Mouse (Mus musculus) mouse trophoblast stem cell (cell line): ENCODE data around the gene Il18.
"Not testable (repeated sequence)": the region's sequence is repeated elsewhere in the genome, so short reads cannot be mapped to it uniquely, and the experiment has no call there.

ENCODE experiments used
- in situ Hi-C, 2 experiments: fragments of 300-500 bp; cut with MseI, MboI; formaldehyde crosslinking; loops; 2 replicates in 1 of 2; 3 replicates in 1 of 2; pipeline ENCODE4 v1.15.1; 2025

Gene Il18

DNA sequence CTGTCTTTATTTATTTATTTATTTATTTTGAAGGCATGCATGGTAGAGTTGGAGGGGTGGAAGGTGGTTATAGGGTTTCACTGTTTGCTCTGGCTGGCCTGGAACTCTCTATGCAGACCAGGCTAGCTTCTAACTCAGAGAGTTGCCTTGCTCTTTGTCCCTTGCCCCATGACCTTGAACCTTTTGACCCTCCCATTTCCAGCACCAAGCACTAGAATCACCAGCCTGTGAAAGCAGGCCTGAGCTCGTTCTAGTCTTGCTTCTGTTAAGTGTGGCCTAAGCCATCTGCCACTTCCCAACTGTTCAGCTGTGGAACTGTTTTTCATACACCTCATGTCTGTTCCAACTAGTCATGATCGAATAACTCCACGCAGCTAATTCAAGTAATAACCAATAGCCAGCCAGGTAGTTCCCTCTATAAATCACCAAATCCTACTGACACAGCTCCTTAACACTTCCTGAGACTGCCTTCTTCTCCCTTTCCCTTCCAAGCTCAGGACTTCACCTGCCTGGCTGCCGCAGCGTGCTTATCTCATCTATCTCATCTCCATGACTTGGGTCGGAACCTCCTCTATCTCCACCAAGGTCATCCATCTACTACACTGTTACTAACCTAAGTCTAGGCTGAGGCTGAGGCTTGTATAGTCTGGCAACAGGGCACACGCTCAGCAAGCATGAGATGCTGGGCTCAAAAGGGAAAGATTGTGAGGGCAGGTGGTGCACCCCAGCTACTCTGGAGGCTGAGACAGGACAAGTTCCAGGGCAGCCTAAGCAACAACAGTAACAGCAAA is 47.6 kb downstream of the Il18 start:
- in situ Hi-C loops, result no loop called here

DNA sequence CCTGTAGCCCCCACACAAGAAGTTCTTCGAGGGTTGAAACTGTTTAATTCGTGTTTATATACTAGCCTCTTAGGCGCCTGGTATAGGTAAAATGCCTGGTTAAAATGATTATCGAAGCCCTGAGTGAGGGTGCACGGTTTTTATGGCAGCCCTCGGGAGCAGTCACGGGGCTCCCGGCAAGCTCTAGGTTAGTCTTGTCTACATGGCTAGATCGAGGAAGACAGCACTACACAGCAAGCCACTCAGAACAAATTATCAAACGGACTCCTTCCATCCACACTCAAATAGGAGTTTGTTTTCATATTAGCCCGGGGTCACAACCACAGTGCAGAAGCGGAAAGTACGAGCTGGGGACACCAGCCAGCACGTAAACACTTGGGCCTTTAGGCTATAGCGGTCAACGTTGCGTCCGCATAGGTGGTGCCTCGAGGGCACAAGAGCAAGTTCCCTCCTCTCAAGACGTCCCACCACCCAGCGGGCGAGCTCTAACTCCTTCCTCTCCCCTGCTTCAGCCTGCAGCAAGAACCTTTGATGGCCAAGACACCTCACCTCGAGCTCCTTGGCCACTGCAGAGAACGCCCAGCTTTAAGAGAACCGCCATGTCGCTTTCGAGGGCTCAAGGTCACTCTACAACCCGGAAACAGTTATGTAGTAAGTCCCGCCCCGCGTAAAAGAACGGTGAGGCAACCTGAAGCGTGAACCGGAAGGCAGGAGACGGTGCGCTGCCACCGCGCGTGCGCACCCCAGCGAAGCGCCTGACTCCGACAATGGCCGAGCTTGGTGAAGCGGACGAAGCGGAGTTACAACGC is 48.8 kb downstream of the Il18 start, which contains the start of the genes Sdhd and Timm8b:
Gene Sdhd, minus strand, starts transcription at position 624 of the 809 bp plus-strand sequence.
Gene Timm8b, plus strand, starts transcription at position 722 of the 809 bp plus-strand sequence.
- in situ Hi-C loops, result no loop called here

DNA sequence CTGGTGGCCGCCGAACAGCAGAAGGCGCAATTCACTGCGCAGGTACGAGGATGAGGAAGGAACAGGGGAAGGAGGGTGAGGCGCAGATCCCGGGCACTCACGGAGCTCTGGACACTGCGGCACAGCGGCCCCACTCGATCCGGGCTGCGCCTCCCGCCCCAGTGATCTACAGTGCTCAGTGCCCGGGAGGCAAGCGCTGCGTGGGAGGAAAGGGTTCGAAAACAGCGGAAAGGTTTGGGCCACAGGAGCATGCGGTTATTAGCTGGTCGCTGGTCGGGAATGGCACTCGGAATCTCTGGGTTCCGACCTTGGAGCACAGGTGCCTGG is 49.3 kb downstream of the Il18 start:
- in situ Hi-C loops, result no loop called here

DNA sequence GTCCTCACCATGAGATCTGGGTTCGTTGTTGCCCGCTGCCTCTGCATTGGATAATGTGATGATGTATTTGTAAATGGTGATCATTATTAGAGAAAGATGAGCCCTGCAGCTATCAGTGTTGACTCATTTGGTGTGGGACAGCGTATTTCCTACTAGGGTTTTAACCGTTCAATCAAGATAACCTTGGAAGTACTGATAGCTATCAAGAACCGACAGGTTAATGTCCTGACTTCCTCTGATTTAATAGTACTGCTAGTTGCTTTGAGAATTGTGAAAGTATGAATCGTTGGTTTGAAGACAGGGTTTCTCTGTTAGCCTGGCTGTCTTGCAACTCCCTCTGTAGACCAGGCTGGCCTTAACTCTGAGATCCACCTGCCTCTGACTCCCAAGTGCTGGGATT is 49.7 kb downstream of the Il18 start:
- in situ Hi-C loops, result no loop called here

DNA sequence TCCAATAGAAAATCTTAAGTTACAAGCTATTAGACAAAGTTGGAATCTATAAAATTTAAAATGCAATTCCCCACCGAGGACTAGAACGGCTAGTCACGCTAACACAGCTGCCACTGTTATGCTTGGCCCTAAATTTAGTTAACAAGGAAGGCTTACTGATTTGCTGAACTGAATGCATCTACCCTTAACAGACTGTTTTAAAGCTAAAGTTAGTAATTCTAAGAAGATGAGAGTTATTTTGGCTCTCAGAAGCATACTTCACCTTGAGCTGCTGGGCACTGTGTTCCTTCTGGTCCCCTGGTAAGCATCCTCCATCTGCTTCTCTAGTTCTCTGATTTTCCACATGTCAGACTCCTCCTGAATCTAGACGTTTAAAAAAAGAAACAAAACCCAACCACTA is 57.5 kb downstream of the Il18 start:
- in situ Hi-C loops, result no loop called here

DNA sequence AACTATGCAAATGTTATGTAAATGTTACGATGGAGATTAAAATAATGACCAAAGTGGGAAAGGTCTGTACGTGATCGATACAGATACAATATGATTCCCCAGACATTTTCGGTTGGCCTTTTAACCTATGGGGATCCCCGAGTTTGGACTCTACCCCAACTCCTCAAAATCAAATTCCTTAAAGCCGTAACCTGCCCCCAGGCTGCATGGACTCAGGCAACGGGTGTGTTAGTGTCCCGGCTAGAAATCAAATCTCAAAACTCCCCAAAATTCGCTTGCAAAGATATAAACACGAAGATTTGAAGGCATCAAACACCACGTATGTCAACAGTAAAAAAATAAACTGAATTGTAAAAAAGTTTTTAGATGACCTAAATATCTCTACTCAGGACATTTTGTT is 61.5 kb downstream of the Il18 start:
- in situ Hi-C loops, result no loop called here

DNA sequence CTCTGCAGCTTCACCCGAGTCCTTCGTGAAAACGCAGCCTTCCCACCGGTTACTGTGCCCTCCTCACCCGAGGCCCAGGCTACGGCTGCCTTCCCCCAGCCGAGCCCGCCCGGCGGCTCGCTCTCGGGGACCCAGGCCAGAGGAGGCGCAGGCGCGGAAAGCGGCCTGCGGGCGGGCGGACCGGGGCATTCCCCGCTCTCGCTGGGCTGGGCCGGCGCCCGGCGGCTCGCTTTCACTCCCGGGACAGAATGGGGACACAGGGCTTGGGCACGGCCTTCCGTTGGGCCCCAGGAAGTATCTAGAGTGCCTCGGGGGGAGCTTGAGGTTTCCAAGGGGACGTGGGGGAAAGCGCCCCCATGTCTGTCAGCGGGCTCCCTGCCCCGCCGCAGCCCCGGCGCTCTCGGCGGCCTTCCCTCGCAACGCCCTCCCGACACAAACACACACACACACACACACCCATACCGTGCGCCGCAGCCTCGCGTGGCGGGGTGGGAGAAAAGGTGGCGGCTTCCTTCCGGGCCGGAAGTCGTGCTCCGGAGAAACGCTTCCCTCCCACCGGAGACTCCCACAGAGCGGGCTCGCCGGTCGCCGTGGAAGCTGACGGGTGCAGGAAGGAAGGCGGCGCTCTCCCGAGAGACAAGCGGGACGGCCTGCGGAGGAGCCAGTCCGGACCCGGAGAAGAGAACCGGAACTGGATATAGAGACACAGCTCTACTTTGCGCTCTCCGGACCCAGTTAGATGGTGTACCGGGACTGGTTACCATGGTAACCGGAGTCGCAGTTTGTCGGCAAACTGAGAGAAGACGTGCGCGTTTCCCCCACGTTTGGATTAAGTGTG is 62.4 kb downstream of the Il18 start, which contains the start of the genes Pih1d2 and Nkapd1:
Gene Pih1d2, plus strand, starts transcription at position 556 of the 838 bp plus-strand sequence.
Gene Nkapd1, minus strand, starts transcription at position 699 of the 838 bp plus-strand sequence.
- in situ Hi-C loops, result no loop called here

DNA sequence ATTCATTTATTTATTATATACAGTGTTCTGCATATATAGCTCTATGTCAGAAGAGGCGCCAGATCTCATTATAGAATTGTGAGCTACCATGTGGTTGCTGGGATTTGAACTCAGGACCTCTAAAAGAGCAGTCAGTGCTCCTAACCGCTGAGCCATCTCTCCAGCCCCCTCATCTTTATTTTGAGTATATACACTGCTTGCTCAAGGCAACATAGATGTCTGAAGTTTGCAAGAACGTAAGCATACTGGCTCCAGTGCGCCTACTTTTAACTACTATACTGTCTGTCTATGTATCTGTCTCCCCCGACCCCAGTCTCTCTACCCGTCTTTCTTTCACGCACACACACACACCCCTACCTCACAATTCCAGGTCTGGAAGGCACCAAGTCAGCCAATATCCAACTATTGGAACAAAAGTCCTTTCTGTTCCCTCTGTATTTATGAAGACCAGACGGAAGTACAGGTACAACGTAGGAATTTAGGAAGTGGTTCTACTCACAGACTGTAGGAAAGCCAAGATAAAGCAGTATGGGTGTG is 63.2 kb downstream of the Il18 start:
- in situ Hi-C loops, result no loop called here

DNA sequence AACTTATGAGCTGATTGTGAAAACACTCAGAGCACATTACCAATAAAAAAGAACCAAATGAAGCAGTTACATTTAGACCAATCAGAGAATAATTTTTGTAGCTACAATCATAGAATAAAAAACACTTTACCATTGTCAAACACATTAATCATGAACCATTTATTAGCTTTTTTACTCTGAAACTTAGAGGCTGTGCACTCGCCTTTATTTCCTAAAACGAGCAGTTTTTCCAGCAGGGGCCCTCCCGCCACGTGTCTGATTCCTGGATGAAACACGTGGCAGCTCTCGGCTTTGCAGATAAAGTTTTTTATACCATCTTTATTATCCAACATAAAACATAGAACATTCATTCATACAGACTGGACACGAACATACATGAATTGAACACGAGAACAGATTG is 76.3 kb downstream of the Il18 start:
- in situ Hi-C loops, result not testable (repeated sequence)
